Mouse (Mus musculus) CH12.LX (cell line): ENCODE data around the gene Evx2. TPM values are rescaled to one million over a fixed set of nuclear protein-coding genes. Genes with fewer than 3 reads are reported as not detected.

ENCODE experiments used
- DNase-seq: peaks from one replicate; pipeline ENCODE4 v3.0.0-alpha.2; 2013; ENCODE audit errors: extremely low read depth
- H3K27ac ChIP-seq: 2 replicates; pipeline ENCODE4 v1.5.1; 2012; ENCODE audit warnings: low read depth, mild to moderate bottlenecking, control low read depth, moderate library complexity; ENCODE audit not compliant: insufficient read depth
- H3K27me3 ChIP-seq: replicated peaks from 2 replicates; pipeline ENCODE3; 2012; ENCODE audit warnings: inconsistent platforms
- H3K36me3 ChIP-seq, 2 experiments: replicated peaks in 1 of 2; 2 replicates each; pipeline versions ENCODE3 to v1.6.1; 2012; ENCODE audit warnings: inconsistent platforms in 1 of 2, low read length in 1 of 2, mild to moderate bottlenecking in 1 of 2, mixed read lengths in 1 of 2, moderate library complexity in 1 of 2; ENCODE audit not compliant: control insufficient read depth in 1 of 2, insufficient read depth in 1 of 2
- H3K4me1 ChIP-seq, 2 experiments: 2 replicates each; pipeline ENCODE4 v1.6.1; 2012; ENCODE audit warnings: inconsistent platforms in 1 of 2, moderate library complexity in 1 of 2; ENCODE audit not compliant: insufficient read depth in 2 of 2, control insufficient read depth in 1 of 2
- H3K4me2 ChIP-seq: 2 replicates; pipeline ENCODE4 v1.6.1; 2012; ENCODE audit warnings: low read depth, mild to moderate bottlenecking, control low read depth; ENCODE audit not compliant: poor library complexity, insufficient read depth, severe bottlenecking
- H3K4me3 ChIP-seq, 3 experiments: fragments of 150-350 bp in 1 of 3; sonication (generic) in 1 of 3; replicated peaks in 1 of 3; 2 replicates each; pipeline versions ENCODE3 to v1.5.1; 2011 to 2012; ENCODE audit warnings: low read depth in 2 of 3, low read length in 2 of 3, mild to moderate bottlenecking in 2 of 3, moderate library complexity in 2 of 3, control low read depth in 1 of 3, improper control_type of control experiment in 1 of 3, inconsistent platforms in 1 of 3, mixed read lengths in 1 of 3; ENCODE audit not compliant: poor library complexity in 1 of 3
- H3K79me2 ChIP-seq: replicated peaks from 2 replicates; pipeline ENCODE4 v1.6.1; 2012; ENCODE audit warnings: mild to moderate bottlenecking, moderate library complexity; ENCODE audit not compliant: control insufficient read depth, poor library complexity, insufficient read depth, severe bottlenecking; ENCODE audit errors: extremely low read depth
- H3K9ac ChIP-seq: 2 replicates; pipeline ENCODE4 v1.6.1; 2012; ENCODE audit warnings: low read depth, mild to moderate bottlenecking, control low read depth, moderate library complexity; ENCODE audit not compliant: insufficient read depth
- H3K9me3 ChIP-seq: replicated peaks from 2 replicates; pipeline ENCODE3; 2012; ENCODE audit warnings: low read length, inconsistent platforms, mixed read lengths
- BHLHE40 ChIP-seq: IDR thresholded peaks from 2 replicates; pipeline ENCODE4 v1.6.1; 2011; ENCODE audit warnings: mild to moderate bottlenecking, low read depth, low read length, improper control_type of control experiment
- CHD1 ChIP-seq: IDR thresholded peaks from 2 replicates; pipeline ENCODE4 v1.6.1; 2012; ENCODE audit warnings: low read depth, low read length, improper control_type of control experiment, inconsistent platforms
- CTCF ChIP-seq, 2 experiments: IDR thresholded peaks in 1 of 2; conservative IDR thresholded peaks in 1 of 2; 2 replicates each; pipeline ENCODE4 v1.5.1; 2011 to 2012; ENCODE audit warnings: low read depth in 2 of 2, low read length in 2 of 2, improper control_type of control experiment in 1 of 2, inconsistent platforms in 1 of 2, mild to moderate bottlenecking in 1 of 2, moderate library complexity in 1 of 2
- ELF1 ChIP-seq: IDR thresholded peaks from 2 replicates; pipeline ENCODE4 v1.6.1; 2014; ENCODE audit warnings: low read depth, mild to moderate bottlenecking, inconsistent platforms, low read length, improper control_type of control experiment
- ETS1 ChIP-seq: conservative IDR thresholded peaks from 2 replicates; pipeline ENCODE4 v1.6.1; 2012; ENCODE audit warnings: low read depth, mild to moderate bottlenecking, inconsistent platforms, low read length, improper control_type of control experiment, moderate library complexity
- GABPA ChIP-seq: IDR thresholded peaks from 2 replicates; pipeline ENCODE4 v1.6.1; 2012; ENCODE audit warnings: low read depth, low read length, improper control_type of control experiment, inconsistent platforms; ENCODE audit not compliant: insufficient replicate concordance
- HCFC1 ChIP-seq: IDR thresholded peaks from 2 replicates; pipeline ENCODE4 v1.6.1; 2012; ENCODE audit warnings: low read depth, mild to moderate bottlenecking, inconsistent platforms, low read length, improper control_type of control experiment
- JUN ChIP-seq: IDR thresholded peaks from 2 replicates; pipeline ENCODE4 v1.6.1; 2011; ENCODE audit warnings: low read depth, mild to moderate bottlenecking, low read length, improper control_type of control experiment, moderate library complexity; ENCODE audit not compliant: insufficient read depth
- JUND ChIP-seq: conservative IDR thresholded peaks from 2 replicates; pipeline ENCODE4 v1.6.1; 2011; ENCODE audit warnings: low read depth, low read length, improper control_type of control experiment
- KAT2A ChIP-seq: IDR thresholded peaks from 2 replicates; pipeline ENCODE4 v1.6.1; 2012; ENCODE audit warnings: low read length, improper control_type of control experiment, inconsistent platforms; ENCODE audit not compliant: insufficient replicate concordance
- MAFK ChIP-seq: IDR thresholded peaks from 2 replicates; pipeline ENCODE4 v1.6.1; 2011; ENCODE audit warnings: low read length, improper control_type of control experiment; ENCODE audit not compliant: insufficient replicate concordance
- MAZ ChIP-seq: IDR thresholded peaks from 2 replicates; pipeline ENCODE4 v1.6.1; 2012; ENCODE audit warnings: low read depth, mild to moderate bottlenecking, inconsistent platforms, low read length, improper control_type of control experiment, moderate library complexity
- MXI1 ChIP-seq: IDR thresholded peaks from 2 replicates; pipeline ENCODE4 v1.6.1; 2011; ENCODE audit warnings: mild to moderate bottlenecking, low read depth, low read length, improper control_type of control experiment
- POLR2AphosphoS2 ChIP-seq: IDR thresholded peaks from 2 replicates; pipeline ENCODE4 v1.6.1; 2011; ENCODE audit warnings: low read depth, low read length, improper control_type of control experiment
- RCOR1 ChIP-seq: conservative IDR thresholded peaks from 2 replicates; pipeline ENCODE4 v1.6.1; 2012; ENCODE audit warnings: low read depth, mild to moderate bottlenecking, inconsistent platforms, low read length, improper control_type of control experiment
- SMC3 ChIP-seq: IDR thresholded peaks from 2 replicates; pipeline ENCODE4 v1.6.1; 2011; ENCODE audit warnings: low read depth, low read length, improper control_type of control experiment
- TBP ChIP-seq: conservative IDR thresholded peaks from 2 replicates; pipeline ENCODE4 v1.6.1; 2011; ENCODE audit warnings: low read depth, low read length, improper control_type of control experiment
- TCF12 ChIP-seq: IDR thresholded peaks from 2 replicates; pipeline ENCODE4 v1.6.1; 2014; ENCODE audit warnings: low read depth, mild to moderate bottlenecking, inconsistent platforms, low read length, improper control_type of control experiment
- UBTF ChIP-seq: IDR thresholded peaks from 2 replicates; pipeline ENCODE4 v1.6.1; 2012; ENCODE audit warnings: low read depth, mild to moderate bottlenecking, inconsistent platforms, low read length, improper control_type of control experiment, moderate library complexity
- USF1 ChIP-seq: IDR thresholded peaks from 2 replicates; pipeline ENCODE4 v1.6.1; 2014; ENCODE audit warnings: low read depth, mild to moderate bottlenecking, inconsistent platforms, low read length, improper control_type of control experiment
- USF2 ChIP-seq: conservative IDR thresholded peaks from 2 replicates; pipeline ENCODE4 v1.6.1; 2011; ENCODE audit warnings: low read depth, low read length, improper control_type of control experiment
- ZC3H11A ChIP-seq: IDR thresholded peaks from 2 replicates; pipeline ENCODE4 v1.6.1; 2012; ENCODE audit warnings: low read depth, mild to moderate bottlenecking, inconsistent platforms, low read length, improper control_type of control experiment
- ZKSCAN1 ChIP-seq: IDR thresholded peaks from 2 replicates; pipeline ENCODE4 v1.6.1; 2012; ENCODE audit warnings: low read depth, inconsistent platforms, low read length, improper control_type of control experiment, borderline replicate concordance
- ZMIZ1 ChIP-seq: IDR thresholded peaks from 2 replicates; pipeline ENCODE4 v1.6.1; 2012; ENCODE audit warnings: low read depth, mild to moderate bottlenecking, inconsistent platforms, low read length, improper control_type of control experiment
- ZNF384 ChIP-seq: IDR thresholded peaks from 2 replicates; pipeline ENCODE4 v1.6.1; 2012; ENCODE audit warnings: low read depth, low read length, improper control_type of control experiment, inconsistent platforms
- dilution Hi-C: fragments of 300-500 bp; cut with MboI; formaldehyde crosslinking; loops from 2 replicates; pipeline ENCODE4 v1.14.3; 2020; ENCODE audit warnings: low sequenced_read_pairs; ENCODE audit not compliant: extremely low pct_unique_long_range_greater_than_20kb, extremely low pct_ligation_motif_present
- in situ Hi-C: fragments of 300-500 bp; cut with MboI; formaldehyde crosslinking; loops from 3 replicates; pipeline ENCODE4 v1.14.3; 2019; ENCODE audit warnings: low sequenced_read_pairs, low pct_ligation_motif_present, low pct_unique_long_range_greater_than_20kb, mixed read lengths
- polyA plus RNA-seq: library from polyadenylated mRNA; unstranded; fragments of >175 nt; gene quantifications from 2 replicates; pipeline ENCODE4 v1.2.1, GENCODE M21; 2012; ENCODE audit warnings: low read depth; ENCODE audit not compliant: insufficient read length
- total RNA-seq, 2 experiments: library from RNA; depleted of rRNA; stranded (reverse); fragments of 300-350 nt in 1 of 2; fragments of >200 nt in 1 of 2; gene quantifications; 2 replicates each; pipeline ENCODE4 v1.2.3; 2012 to 2014

Evx2 gene
- total and polyA plus RNA-seq, 3 experiments = not detected

DNA sequence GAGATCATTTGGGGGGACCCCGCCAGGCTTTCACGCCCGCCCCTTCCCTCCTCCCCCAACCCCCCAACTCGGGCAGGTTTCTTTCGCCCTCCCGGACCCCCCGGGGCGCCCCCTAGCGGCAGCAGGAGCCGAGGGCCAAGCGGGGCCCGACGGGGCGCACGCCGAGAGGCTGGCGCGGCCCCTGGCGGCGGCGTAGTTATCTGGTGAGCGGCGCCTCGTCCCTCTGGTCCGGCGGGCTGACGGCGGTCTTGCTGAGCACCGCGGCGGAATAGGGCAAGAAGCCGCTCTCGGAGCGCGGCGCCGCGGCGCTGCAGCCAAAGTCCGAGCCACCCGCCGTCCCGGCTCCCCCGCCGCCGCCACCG, 4.0 kb downstream of the Evx2 start:
- Histone ChIP-seq H3K27me3 (no peaks in the 10 kb centered on the region), H3K36me3 (no peaks in the 10 kb centered on the region), H3K9ac (no peak overlapping the region), H3K27ac (no peak overlapping the region), H3K4me1 (no peaks in the 10 kb centered on the region), H3K79me2 (no peaks in the 10 kb centered on the region), H3K9me3 (peaks cover 33% of the 10 kb centered on the region), H3K4me3 (no peak overlapping the region), H3K4me2 (no peak overlapping the region)
- no peak for TF ChIP-seq GABPA
- TF ChIP-seq HCFC1 = no peak
- no peak for TF ChIP-seq JUN
- no peak for TF ChIP-seq ELF1
- no peak for TF ChIP-seq ZNF384
- TF ChIP-seq JUND = no peak
- no peak for TF ChIP-seq ZMIZ1
- no peak for TF ChIP-seq POLR2AphosphoS2
- no peak for TF ChIP-seq MAFK
- TF ChIP-seq MAZ = no peak
- no peak for TF ChIP-seq ZC3H11A
- TF ChIP-seq UBTF = no peak
- no peak for TF ChIP-seq BHLHE40
- no peak for TF ChIP-seq CHD1
- TF ChIP-seq USF2 = no peak
- no peak for TF ChIP-seq TCF12
- TF ChIP-seq RCOR1 = no peak
- no peak for TF ChIP-seq TBP
- in situ Hi-C loops (loop anchor here (25.0 kb wide), 1 partner anchor 1068 kb away; the partner anchor contains the start of gene Chrna1), dilution Hi-C loops (no loop called here)
- DNase-seq = no peak

DNA sequence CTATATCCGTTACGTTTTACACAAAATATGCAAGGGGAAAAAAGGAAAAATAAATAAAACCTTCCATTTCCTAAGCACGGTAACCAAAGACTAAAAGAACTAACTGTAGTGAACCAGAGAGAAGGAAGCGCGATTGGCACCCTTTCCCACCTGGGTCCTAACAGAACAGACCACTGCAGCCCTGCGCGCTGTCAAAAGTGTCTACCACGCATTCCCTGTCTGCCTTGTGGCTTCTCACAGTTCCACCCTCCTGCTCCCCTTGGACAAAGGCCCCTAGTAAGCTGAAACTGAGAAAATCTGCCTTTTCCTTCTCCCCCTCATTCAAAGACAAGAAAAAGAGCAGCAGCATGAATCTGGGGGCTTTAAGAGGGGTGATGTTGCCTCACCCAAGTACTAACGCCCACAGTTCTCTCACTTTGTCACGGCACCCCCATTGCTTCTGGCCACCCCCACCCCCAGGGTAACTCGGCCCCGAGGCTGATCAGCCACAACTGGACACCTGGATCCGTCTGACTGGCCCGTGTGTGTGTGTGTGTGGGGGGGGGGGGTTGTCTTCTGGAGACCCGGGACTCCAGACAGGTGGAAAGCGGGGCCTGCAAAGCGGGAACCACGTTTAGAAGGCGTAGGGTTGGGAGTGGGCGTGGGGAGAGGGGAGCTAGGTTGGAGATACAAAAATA, 4.5 kb downstream of the Evx2 start:
- no peaks in the 10 kb centered on the region for H3K79me2 ChIP-seq
- DNase-seq = no peak
- H3K4me1 ChIP-seq = no peaks in the 10 kb centered on the region
- peaks cover 33% of the 10 kb centered on the region for H3K9me3 ChIP-seq
- H3K4me2 ChIP-seq = no peak overlapping the region
- H3K36me3 ChIP-seq = no peaks in the 10 kb centered on the region
- no peak overlapping the region for H3K9ac ChIP-seq
- in situ Hi-C loops = loop anchor here (25.0 kb wide), 1 partner anchor 1068 kb away; the partner anchor contains the start of gene Chrna1
- dilution Hi-C loops = no loop called here
- no peak overlapping the region for H3K4me3 ChIP-seq
- TF ChIP-seq POLR2AphosphoS2 (no peak), KAT2A (no peak), SMC3 (no peak), BHLHE40 (no peak), CTCF (conservative IDR thresholded peaks at IDR 0.05 in 1 of 2, IDR thresholded peaks at IDR 0.05 in 1 of 2; ENCODE audit: low read depth in 2 of 2, low read length in 2 of 2) (no peak), USF2 (no peak), RCOR1 (no peak), TCF12 (no peak), USF1 (no peak), MXI1 (no peak), ZKSCAN1 (no peak), ETS1 (no peak), TBP (no peak), JUN (no peak), ELF1 (no peak)
- no peak overlapping the region for H3K27ac ChIP-seq
- no peaks in the 10 kb centered on the region for H3K27me3 ChIP-seq
